Mouse (Mus musculus) megakaryocyte, embryonic 14.5 days (primary cell): ENCODE results near the gene Zfp60.

Source experiments
- FLI1 ChIP-seq: IDR thresholded peaks from 2 replicates; pipeline ENCODE4 v1.6.1; 2012; ENCODE audit warnings: low read length, inconsistent platforms, mixed read lengths
- GATA1 ChIP-seq: IDR thresholded peaks from 3 replicates; pipeline ENCODE4 v1.6.1; 2012; ENCODE audit warnings: mixed read lengths, low read length, inconsistent platforms, borderline replicate concordance

GRCm38 (mm10) chr7:27710402-27710801, 20.8 kb upstream of the Zfp60 start:
- TF ChIP-seq GATA1 (no peak), FLI1 (no peak)
